Mouse (Mus musculus) cerebellum, postnatal 4 days (tissue): ENCODE data around the gene Fam110c.

Experiments
- DNase-seq, 2 experiments: peaks; one replicate each; pipeline ENCODE4 v3.0.0; 2022; ENCODE audit warnings: low spot score in 2 of 2, mixed read lengths in 1 of 2

Gene Fam110c

DNA sequence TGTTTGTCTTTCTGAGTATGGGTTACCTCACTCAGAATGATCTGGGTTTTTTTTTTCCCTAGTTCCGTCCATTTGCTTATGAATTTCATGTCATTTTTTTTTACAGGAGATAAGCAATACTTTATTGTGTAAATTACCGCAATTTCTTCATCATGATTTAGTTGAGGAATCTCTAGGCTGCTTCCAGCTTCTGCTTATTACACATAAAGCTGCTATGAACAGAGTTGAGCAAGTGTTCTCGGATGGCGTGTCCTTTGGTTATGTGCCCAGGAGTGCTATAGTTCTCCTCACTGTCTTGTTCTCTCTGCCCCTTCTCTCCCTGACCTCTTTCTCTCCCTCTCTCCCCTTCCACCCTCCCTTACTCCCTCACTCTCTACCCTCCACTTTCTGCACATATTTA is 28.2 kb downstream of the Fam110c start:
- no peak for DNase-seq

DNA sequence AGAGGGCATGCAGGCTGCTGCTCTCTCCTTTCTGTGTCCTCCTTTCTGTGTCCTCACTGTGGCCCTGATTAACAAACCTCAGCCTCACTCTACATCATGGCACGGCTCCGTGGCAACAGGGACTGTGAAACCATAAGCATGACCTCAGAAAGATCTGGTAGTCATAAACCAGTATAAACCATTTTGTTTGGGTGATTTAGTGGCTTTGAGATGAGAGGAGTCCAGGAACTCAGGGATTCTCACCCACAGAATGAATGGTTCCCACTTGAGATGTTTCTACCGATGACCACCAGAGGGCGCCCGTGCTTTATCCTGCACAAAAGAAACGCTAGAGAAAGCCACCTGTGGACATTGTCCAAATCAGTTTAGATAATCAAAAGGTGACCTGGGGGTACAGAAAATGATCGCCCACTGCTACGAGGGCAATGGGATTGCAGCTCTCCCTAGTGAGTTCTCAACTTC is 42.4 kb downstream of the Fam110c start:
- peak; percentile 51 to 62 for DNase-seq

DNA sequence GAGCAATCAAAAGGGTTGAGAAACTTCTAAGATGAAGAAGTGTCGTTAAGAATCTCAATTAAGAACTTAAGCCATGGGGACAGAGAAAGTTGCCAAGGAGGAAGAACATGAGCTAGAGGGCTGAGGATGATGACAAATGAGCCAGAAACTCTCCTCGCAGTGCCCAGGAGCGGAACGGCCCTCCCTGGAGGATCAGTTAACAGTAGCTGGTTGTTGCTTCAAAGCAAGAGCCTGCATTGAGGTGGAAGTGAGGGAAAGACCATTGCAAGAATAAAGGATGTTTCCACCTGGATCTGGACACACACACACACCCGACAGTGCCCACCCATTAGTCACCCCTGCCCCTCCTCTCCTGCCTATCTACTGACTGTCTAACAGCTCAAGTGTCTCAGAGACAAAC is 46.9 kb downstream of the Fam110c start:
- DNase-seq: no peak

DNA sequence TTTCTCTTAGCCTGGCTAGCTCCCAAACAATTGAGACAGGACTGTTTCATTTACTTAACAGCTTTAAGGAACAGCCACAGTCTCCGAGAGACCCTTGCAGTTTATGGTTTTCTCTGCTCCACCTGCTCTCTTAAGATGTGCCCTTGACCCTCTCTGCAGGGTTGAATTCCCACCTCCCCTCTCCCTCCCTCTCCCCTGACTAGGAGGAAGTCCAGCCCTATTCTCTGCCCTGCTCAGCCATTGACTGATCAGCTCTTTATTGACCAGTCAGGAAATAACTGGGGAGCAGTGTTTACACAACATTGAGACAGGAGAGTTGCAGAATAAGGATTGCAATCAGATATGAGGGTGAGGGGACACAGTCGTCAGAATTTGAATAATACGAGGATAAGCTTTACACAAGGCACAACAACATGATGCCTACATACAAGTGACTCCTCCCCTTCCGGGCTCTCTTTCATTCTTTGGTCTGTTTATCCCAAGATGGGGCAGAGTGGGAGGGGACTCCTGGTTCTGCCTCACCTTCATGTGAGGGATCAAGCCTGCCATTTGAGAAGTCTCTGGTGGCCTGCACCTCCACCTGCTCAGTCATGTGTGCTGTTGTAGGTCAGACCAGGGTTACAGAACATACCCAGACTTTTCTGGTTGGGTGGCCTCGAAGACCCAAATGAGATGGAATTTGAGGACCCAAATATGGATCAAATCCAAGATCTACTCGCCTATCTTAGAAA is 49.4 kb downstream of the Fam110c start:
- DNase-seq: no peak

DNA sequence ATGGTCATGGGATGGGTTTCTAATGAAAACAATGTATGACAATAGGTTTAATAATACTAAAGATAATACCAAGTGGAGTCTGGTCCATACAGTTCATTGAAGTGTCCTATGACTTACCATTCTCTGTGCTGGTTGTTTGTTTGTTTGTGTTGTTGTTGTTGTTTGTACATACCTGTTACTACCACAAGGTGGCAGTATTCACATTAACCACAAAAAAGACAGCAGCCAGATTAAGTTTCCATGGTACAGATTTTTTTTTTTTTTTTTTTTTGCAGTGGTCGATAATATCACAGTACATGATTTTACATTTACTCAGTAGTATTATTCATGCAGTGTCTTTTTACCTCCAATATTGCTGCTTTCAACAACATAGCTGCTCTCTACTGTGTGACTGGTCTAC is 52.4 kb downstream of the Fam110c start:
- no peak for DNase-seq

DNA sequence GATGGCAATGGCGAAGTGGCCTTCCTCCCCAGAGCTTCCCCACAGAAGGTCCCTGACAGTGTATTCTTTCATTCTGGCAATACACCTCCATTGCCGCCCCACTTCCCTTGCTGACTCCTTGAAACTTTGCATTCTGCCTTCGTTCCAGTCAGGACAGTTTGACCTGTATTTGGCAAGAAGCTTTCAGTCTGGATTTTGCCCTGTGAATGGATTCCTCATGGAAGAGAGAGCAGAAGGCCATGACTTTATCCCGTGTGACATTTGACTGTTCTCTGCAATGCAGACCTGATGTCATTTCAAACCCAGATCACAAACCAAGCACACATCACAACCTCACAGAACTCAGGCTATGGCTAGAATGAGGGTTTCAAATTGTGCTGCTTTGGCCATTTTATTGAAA is 55.9 kb downstream of the Fam110c start:
- no peak for DNase-seq
